ENCODE assay signal across 10 mouse cellular contexts in genomic region chr17:44432524-44433295, GRCm38 (mm10).
DNase-seq lines count a peak whose midpoint lies in the region; ATAC-seq and TF ChIP-seq lines count a peak whose summit lies in the region.
"Had no signal": no experiment of that assay in that cellular context is flagged by ENCODE, and none has a peak within 500 bp of the region (broad histone marks: within the 10 kb centered on the region; RNA-seq: fewer than 3 reads in every experiment).

No protein-coding gene starts in this region.

- WGBS in limb, embryonic 15.5 days = 8% methylated on average over 4 of the region's 4 CpGs
- 24% methylated on average over 4 of the region's 4 CpGs for WGBS in heart, embryonic 12.5 days

- H3K4me2 ChIP-seq in limb, embryonic 15.5 days = 0 out of 2 replicates have a peak overlapping the region, but pooled peaks have one; percentile 0
- no peak overlapping the region for H3K4me2 ChIP-seq in heart, embryonic 12.5 days

- DNase-seq in kidney, postnatal 4 days = peak; percentile 35 to 50
- DNase-seq in kidney, postnatal 25 days = no peak
- peak; percentile 48 for DNase-seq in embryo, embryonic 11.5 days (ENCODE audit: low read depth, low spot score)
- DNase-seq in thymus, postnatal 0 days (ENCODE audit: low spot score) = peak; percentile 36
- DNase-seq in left cerebral cortex, adult 11 months (ENCODE audit: low spot score) = no peak
- no peak for DNase-seq in left cerebral cortex, adult 2 months (ENCODE audit: extremely low spot score in 1 of 2, low spot score in 2 of 2)
- DNase-seq: adrenal gland, postnatal 36 days had no signal

- H3K27ac ChIP-seq in limb, embryonic 15.5 days = peak overlapping the region; percentile 66
- H3K27ac ChIP-seq in heart, embryonic 12.5 days (ENCODE audit: poor library complexity, severe bottlenecking) = no peak overlapping the region
- H3K27ac ChIP-seq in left cerebral cortex, adult 2 months = no peak overlapping the region

- TF ChIP-seq CTCF in left cerebral cortex, adult 2 months (IDR thresholded peaks at IDR 0.05) = no peak

- H3K4me3 ChIP-seq in limb, embryonic 15.5 days = no peak overlapping the region
- H3K4me3 ChIP-seq in heart, embryonic 12.5 days = no peak overlapping the region
- H3K4me3 ChIP-seq in left cerebral cortex, adult 2 months = no peak overlapping the region

- intact Hi-C loops in left cerebral cortex, adult 2 months (cut with DNase I) = no loop called here

- peak; percentile 71 for ATAC-seq in limb, embryonic 15.5 days (ENCODE audit: insufficient number of reproducible peaks, low FRiP score, low TSS enrichment, low read depth)
- no peak for ATAC-seq in heart, embryonic 12.5 days (ENCODE audit: insufficient number of reproducible peaks, low FRiP score)

- peaks cover 8% of the 10 kb centered on the region for H3K4me1 ChIP-seq in limb, embryonic 15.5 days
- H3K4me1 ChIP-seq in heart, embryonic 12.5 days (replicated peaks) = no peaks in the 10 kb centered on the region

- H3K9me3 ChIP-seq in limb, embryonic 15.5 days = no peaks in the 10 kb centered on the region
- H3K9me3 ChIP-seq in heart, embryonic 12.5 days (replicated peaks) = no peaks in the 10 kb centered on the region

- H3K9ac ChIP-seq in limb, embryonic 15.5 days = no peak overlapping the region
- H3K9ac ChIP-seq in heart, embryonic 12.5 days = no peak overlapping the region

- peaks cover 46% of the 10 kb centered on the region for H3K27me3 ChIP-seq in limb, embryonic 15.5 days
- H3K27me3 ChIP-seq in heart, embryonic 12.5 days (replicated peaks) = 0 out of 2 replicates have a peak, but pooled peaks cover 3% of the 10 kb centered on the region

- no peaks in the 10 kb centered on the region for H3K36me3 ChIP-seq in limb, embryonic 15.5 days
- no peaks in the 10 kb centered on the region for H3K36me3 ChIP-seq in heart, embryonic 12.5 days
- H3K36me3 ChIP-seq: G1E had no signal

Comparison
In these comparisons a context has a peak if more than half of its experiments do, and no peak if none do; other contexts are left out.
1. DNase-seq: peak in kidney, postnatal 4 days (2 of 2), embryo, embryonic 11.5 days (single experiment) and thymus, postnatal 0 days (single experiment); none in kidney, postnatal 25 days (0 of 2), left cerebral cortex, adult 11 months (single experiment) and left cerebral cortex, adult 2 months (0 of 2).